Mouse (Mus musculus) right cerebral cortex, postnatal 25 days (tissue): ENCODE data around the gene Mmab.

Experiments
- DNase-seq: peaks from one replicate; pipeline ENCODE4 v3.0.0; 2022

Mmab gene

DNA sequence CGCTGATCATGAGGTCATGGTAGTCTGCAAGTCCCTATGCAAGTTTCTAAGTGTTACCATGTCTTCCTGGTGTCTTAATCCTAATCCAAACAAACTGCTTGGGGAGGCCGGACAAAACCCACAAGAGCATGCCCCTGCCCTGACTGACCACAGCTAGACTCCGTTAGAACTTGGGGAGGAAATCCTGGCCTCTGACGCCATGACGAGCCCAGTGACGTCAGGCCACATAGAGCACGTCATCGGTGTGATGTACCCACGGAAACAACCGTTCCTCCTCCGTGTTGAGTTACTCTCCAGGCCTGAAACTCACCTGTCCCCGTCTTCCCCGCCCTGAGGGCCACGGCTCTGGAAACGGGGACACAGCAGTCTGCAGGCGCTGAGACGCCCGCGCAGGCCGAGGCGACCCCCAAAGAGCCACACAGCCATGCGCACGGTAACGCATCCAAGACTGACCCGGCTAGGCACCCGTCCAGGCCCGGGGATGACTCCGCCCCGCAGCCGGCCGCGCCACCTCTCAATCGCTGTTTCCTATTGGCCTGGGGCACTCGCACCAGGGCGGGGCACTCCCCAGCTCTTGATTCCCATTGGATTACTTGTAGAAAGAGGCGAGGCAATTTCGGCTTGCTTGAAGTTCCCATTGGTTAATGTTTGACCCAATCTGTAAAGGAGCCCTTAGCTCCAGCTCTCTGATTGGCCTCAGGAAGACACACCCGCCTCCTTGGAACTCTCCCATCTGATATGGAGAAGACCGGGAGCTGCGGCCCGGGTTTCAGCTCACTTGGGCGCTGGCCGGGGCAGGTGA is at the start of gene Mmab, which contains the start of gene Mvk:
Gene Mmab (minus strand): TSS at position 495 of the 802 bp plus-strand sequence.
Gene Mvk (plus strand): TSS at position 704 of the 802 bp plus-strand sequence.
- peak; percentile 98 for DNase-seq

DNA sequence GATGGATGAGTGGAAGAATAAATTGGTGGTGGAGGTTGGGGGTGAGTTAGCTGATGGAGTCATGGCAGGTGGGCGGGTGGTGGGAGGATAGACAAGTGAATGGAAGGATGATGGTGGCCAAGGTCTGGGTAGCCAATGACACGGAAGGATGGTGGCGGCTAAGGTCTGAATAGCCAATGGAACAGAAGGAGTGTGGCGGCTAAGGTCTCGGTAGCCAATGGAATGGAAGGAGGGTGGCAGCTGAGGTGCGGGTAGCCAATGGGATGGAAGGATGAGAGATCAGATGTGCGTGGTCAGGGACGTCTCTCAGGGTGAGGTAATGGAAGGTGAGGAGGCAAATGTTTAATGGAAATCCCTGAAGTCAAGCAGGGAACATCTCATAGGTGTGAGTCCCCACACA is 46.4 kb upstream of the Mmab start:
- no peak for DNase-seq

DNA sequence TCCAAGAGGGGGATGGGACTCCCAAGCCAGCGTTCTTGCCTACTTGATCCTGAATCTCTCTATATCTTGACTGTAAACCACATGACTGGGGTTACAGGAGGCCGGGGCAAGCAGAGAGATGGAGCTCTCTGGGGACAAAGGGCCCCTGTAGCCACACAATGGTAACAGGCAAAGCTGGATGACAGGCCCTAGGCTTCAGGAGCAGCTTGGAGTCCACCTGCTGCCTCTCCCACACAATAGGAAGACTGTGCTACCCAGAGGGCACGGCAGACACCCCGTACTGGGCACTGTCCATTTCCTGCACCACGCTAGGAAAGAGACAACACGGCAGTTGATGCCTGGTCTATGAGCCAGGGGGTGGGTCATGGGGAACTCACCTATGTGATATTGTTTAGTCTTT is 45.7 kb upstream of the Mmab start:
- DNase-seq, result no peak

- no peak for DNase-seq
Measured at GRCm38 (mm10) chr5:114485685-114486084, 41.8 kb upstream of the Mmab start.

DNA sequence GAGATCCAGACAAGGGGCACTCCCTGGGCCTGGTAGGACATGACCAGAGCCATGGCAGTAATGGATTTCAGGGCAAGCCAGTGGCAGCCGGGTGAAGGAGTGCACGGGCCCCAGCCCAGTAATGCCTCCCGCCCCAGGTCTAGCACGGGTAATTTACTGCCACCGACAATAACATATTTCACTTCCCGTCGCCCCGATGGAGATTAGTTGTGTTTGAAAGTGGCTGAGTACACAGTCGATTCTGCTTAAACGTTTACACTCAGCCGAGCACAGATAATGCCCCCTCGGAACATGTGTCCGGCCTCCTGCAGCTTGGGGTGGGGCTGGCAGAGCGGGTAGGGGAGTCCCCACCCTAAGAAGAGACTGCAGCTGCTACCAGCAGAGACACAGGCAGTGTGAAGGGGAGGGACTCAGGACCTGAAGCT is 38.7 kb upstream of the Mmab start:
- DNase-seq, result no peak

GRCm38 (mm10) chr5:114478267-114478666 is 34.4 kb upstream of the Mmab start:
- no peak for DNase-seq

DNA sequence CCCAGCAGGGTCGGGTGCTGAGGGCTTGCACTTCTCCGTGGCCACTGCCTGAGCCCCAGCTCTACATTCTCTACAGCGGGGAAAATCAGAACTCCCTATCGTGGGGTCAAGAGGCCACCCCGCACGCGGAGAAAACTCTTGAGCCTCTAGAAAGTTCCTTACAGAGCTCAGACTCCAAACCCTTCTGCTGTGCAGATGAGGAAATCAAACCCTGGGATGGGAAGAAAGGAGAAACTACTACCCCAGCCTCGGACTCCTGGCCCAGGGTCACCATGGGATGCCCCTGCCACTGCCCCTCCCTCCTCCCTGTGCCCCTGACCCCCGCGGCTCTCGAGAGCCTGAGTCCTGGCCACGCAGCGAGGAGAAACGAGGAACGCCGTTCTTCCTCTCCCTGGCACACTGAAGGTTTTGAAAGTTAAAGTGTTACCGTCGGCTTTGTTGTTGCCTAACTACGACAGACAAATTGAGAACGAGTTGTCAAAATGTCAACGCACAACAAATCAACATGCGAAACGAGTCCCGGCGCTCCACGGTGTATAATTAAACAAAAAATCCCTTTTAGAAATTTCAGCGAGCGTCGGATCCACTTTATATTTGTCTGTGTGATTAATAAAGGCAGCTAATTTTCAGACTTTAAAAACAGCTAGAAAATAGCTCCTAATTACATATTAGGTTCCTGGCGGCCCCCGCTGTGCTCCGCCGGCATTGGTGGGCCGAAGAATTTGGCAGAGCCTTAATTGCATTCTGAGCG is 31.1 kb upstream of the Mmab start:
- peak; percentile 12 for DNase-seq

DNA sequence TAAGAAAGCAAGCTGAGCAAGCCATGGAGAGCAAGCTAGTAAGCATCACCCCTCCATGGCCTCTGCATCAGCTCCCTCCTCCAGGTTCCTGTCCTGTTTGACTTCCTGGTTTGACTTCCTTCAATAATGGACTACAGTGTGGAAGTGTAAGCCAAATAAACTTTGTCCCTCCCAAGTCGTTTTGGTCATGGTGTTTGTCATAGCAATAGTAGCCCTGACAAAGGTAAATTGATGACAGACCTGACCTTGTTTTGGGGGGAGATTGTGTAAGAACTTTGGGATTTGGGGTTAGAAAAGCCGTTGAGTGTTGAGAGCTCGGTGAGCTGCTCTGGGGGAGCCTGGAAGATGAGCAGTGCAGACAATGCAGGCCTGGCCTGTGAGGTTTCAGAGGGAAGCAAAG is 26.5 kb upstream of the Mmab start:
- DNase-seq, result no peak

- no peak for DNase-seq
Measured at GRCm38 (mm10) chr5:114468007-114468406, 24.1 kb upstream of the Mmab start.

- DNase-seq, result peak; percentile 21
Measured at GRCm38 (mm10) chr5:114467430-114467829, 23.6 kb upstream of the Mmab start.

DNA sequence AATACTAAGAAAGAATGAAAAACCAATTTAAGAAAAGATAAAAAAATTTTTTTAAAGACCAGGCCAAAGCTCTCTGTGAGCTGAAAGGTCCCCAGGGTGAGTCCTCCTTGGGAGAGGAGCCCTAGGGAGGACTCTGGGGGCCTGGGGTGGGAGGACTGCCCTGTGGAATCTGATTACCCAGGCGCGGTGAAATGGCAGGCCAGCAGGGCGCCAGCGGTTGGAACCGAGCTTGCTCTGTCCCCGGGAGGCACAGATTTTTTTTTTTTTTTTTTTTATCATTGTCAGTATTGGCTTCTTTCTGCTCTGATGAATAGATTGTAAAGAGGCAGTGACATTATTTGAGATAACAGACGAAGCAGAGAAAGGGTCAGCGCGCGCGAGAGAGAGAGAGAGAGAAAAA is 23.2 kb upstream of the Mmab start:
- DNase-seq, result no peak

- no peak for DNase-seq
Measured at GRCm38 (mm10) chr5:114465641-114466040, 21.8 kb upstream of the Mmab start.

- no peak for DNase-seq
Measured at GRCm38 (mm10) chr5:114464561-114464960, 20.7 kb upstream of the Mmab start.

DNA sequence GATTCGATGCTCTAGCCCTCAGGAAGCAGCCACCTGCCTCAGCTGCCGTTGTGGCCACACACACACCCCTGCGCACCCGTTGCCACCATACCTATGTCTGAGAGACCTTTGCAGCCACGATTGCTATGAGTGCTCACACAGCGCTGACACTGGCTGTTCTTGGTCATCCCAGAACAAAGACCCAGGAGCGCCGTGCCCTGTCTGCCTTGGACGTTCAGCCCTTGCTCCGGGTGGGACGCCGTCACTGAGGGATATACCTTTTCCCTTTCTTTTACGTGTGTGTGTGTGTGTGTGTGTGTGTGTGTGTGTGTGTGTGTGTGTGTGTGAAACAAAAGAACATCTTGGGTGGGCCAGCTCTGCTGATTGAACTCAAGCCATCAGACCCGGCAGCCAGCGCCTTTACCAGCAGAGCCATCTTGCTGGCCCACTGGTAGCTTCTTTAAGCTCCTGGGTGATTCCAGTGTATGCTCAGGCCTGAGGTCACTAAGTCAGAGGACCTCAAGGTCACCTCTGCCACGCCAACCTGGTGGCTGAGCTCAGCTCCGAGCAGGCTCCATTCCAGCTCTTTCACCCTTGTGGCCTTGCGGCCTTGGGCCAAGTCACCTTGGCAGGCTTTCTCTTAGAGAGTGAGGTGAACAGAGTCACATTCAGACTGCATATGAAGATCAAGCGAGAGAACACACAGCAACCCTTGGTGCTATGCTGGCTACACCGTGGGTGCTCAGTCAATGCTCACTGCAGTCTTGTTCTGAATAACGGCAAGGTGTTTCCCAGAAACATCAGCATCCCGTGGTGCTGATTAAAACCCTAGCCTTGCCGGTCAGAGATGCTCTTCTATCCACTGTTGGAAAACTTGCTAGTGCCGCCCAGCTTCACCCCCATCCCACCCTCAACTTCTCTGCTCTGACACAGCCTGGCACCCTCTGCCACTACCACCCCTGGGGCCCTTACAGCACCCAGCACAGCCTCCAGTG is 18.5 kb upstream of the Mmab start:
- DNase-seq, result no peak

DNA sequence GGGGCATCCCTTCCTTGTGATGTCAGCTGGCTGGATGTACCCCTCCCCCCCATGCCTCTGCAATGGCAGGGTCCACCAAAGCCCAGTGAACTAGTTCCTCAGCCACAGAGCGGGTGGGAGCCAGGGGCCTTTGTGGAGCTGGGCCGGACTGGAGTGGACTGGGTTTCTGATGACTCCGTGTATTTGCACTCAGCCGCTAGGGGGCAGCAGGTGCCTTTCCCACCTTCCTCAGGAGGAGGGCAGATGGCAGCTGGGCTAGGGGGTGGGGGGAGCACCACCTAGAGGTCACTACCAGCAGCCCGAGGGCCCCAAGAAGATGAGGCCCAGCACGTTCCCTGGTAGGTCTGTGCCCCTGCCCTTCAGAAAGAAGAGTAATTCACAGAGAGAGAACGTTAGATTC is 17.4 kb upstream of the Mmab start:
- peak; percentile 59 for DNase-seq

DNA sequence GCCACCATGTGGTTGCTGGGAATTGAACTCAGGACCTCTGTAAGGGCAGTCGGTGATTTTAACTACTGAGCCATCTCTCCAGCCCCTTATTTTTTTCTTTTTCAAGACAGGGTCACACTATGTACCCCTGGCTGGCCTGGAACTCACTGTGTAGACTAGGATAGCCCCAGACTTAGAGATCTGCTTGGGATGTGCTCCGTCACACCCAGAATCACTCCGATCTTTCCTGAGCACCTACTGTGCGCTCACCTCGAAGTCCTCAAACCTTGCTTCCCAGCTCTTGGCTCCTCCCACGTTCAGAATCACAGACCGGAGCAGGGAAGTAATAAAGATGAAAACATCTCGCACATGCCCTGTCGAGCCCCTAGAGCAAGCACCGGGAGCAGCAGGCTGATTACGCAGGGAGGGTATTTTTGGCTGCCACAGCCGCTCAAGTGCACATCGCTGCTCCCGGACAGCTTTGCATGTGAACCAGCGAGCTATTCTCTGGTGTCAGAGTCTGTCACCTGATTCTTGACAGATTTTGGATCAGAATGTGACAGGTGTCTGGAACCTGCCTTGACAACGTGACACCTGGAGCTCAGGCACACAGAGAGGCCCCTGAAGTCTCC is 13.2 kb upstream of the Mmab start:
- DNase-seq, result no peak

DNA sequence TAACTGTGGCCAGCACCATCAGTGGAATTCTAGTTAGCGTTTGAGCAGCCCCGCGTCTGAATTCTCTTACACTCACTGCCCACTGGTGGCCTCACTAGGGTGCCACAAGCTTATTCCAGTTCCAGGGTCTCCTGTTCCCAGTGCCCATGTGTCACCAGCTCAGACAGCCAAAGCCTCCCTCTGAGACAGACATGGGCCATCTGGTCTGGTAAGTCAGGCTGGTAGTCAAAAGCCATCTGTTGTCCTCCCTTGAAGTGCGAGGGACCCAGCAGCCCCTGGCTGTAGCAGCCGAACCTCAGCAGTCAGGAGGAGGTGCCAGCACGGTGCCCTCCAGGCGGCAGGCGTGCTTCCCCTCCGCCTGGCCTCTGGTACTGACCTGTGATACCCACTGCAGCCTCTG is 12.4 kb upstream of the Mmab start:
- no peak for DNase-seq

GRCm38 (mm10) chr5:114449011-114449410 is 5.2 kb upstream of the Mmab start:
- no peak for DNase-seq

DNA sequence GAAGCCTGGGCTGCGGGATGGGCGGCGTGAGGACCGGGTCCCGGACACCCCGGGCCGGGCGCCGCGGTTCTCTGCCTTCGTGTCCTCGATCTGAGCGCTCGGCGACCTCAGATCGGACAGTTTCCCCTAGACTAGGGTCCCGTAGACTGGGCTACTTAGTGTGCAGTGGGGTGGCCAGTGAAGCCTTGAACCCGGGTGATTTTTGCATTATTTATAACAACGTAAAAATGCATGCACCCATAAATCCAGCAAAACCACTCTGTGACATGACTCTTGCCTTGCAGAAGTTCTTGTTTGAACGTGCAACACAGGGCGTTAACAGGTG is 470 bp upstream of the Mmab start:
- DNase-seq, result no peak

DNA sequence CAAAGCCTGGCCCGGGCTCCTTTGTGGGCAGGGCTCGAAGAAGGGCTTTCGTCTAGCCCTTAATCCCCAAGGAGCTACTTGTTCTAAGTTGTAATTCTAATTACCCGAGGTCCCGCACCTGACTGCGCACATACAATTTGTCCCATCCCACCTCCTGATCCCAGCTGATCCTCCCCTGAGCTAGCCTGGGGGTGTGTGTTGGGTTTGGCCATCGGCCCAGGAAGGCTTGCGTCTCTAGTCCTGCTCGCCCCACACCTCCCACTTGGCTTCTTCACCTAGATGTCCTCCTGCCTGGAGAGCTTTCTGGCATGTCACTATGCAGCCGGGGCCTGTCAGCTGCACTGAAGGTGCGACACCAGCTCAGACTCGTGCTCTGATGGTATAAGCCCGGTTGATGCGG is 8.3 kb downstream of the Mmab start:
- DNase-seq, result no peak

DNA sequence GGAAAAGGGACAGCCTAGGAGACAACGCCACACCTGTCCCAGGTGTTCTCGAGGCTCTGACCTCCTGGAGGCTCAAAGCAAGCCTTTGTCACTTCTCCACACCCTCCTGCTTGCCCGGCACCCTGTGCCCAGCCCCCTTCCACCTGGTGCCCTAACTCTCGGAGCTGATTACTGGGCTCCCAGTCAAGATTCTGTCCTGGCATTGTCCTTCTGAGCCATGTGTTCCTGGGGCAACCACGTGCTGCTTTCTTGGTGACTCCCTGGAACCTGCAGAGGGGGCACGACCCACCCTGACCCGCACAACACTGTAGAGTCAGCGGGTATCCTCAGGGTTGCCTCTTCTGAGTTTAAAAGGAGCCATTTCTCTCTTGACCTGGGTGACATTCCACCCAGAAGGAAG is 9.5 kb downstream of the Mmab start:
- DNase-seq, result no peak

DNA sequence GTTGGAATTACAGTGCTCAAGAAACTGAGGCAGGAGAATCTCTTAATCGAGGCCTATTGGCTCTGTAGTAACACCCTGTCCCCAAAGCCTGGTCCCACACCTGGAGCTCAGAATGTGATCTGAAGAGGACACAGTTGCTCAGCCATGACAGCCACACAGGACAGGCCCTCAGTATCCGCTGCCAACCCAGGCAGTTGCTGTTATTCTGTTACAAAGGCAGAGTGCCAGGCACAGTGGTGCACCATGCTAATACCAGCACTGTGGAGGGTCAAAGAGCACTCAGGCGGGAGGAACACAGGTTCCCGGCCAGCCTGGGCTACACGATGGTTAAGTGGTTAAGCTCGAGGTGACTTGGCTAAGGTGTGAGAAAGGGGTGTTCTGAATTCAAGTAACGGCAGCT is 14.1 kb downstream of the Mmab start:
- DNase-seq, result no peak

GRCm38 (mm10) chr5:114428621-114429020 is 15.2 kb downstream of the Mmab start:
- no peak for DNase-seq
